Comparison of ENCODE assay signal across 12 mouse cellular contexts in the genomic region with DNA sequence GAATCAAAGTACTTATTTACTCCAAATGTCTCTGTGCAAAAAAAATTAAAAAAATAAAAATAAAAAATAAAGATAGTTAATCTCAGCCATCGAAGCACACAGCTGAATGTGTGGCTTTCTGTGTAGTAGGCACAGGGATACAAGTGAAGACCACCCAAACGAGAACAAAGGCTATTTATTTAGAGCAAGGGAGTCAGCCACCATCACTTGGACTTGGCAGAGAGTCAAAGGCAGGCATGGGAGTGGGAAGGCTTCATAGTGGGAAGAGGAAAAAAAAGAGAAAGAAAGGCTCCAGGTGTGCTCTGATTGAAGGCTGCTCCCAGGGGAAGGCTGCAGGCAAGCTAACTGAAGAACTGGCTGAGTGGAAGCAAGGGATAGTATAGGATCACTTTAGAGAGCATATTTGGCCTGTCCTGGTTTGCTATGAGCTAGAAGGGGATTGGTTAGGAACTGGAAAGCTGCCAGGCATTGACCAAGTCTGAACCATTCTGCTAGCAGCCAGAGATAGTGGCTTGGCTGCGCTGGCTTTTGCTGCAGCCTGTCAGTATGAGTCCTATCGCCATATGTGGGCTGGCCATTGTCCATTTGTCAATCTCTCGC. TPM values are rescaled to one million over a fixed set of nuclear protein-coding genes. Genes with fewer than 3 reads are reported as not detected.
A peak's percentile ranks its signal among the peaks of the same experiment; 100 is the strongest.
DNase-seq lines count a peak whose midpoint lies in the region; ATAC-seq and TF ChIP-seq lines count a peak whose summit lies in the region.
"Had no signal": no experiment of that assay in that cellular context is flagged by ENCODE, and none has a peak within 500 bp of the region (broad histone marks: within the 10 kb centered on the region; RNA-seq: fewer than 3 reads in every experiment).

No protein-coding gene starts in this region.

- peak; percentile 80 for DNase-seq in brain, embryonic 14.5 days (ENCODE audit: low read depth)
- DNase-seq in frontal cortex, postnatal 25 days (ENCODE audit: low spot score in 2 of 2): no peak
- DNase-seq: layer of hippocampus, postnatal 36 days; thymus, adult 2 months had no signal

- peaks cover 8% of the 10 kb centered on the region; the same call in 1 of the 2 replicates for H3K9me3 ChIP-seq in heart, embryonic 13.5 days
- H3K9me3 ChIP-seq in heart, embryonic 11.5 days (replicated peaks; ENCODE audit: control insufficient read depth, low read length): no peaks in the 10 kb centered on the region
- no peaks in the 10 kb centered on the region for H3K9me3 ChIP-seq in forebrain, embryonic 16.5 days (ENCODE audit: control insufficient read depth, low read length)
- H3K9me3 ChIP-seq in midbrain, embryonic 15.5 days: no peaks in the 10 kb centered on the region
- H3K9me3 ChIP-seq: embryonic facial prominence, embryonic 13.5 days had no signal

- TF ChIP-seq CTCF in brain, embryonic 14.5 days (IDR thresholded peaks at IDR 0.05; ENCODE audit: borderline replicate concordance, extremely low read depth, insufficient read depth, insufficient read length): no peak

- H3K4me3 ChIP-seq in heart, embryonic 13.5 days: no peak overlapping the region
- no peak overlapping the region for H3K4me3 ChIP-seq in heart, embryonic 11.5 days (ENCODE audit: low read depth, low read length)
- no peak overlapping the region for H3K4me3 ChIP-seq in forebrain, embryonic 16.5 days (replicated peaks; ENCODE audit: low read length)
- no peak overlapping the region for H3K4me3 ChIP-seq in midbrain, embryonic 15.5 days
- H3K4me3 ChIP-seq: embryonic facial prominence, embryonic 13.5 days had no signal

- ATAC-seq in heart, embryonic 13.5 days (ENCODE audit: extremely low read depth, insufficient number of reproducible peaks, low FRiP score, low TSS enrichment): no peak
- no peak for ATAC-seq in heart, embryonic 11.5 days (replicated peaks; ENCODE audit: insufficient number of reproducible peaks, low FRiP score, low TSS enrichment)
- peak; percentile 45; the same call in 1 of the 2 replicates for ATAC-seq in forebrain, embryonic 16.5 days
- 0 out of 2 replicates have a peak, but pooled peaks have one; percentile 42 for ATAC-seq in midbrain, embryonic 15.5 days (replicated peaks)
- ATAC-seq in megakaryocyte-erythroid progenitor cell, adult 5-6 weeks (replicated peaks; ENCODE audit: low FRiP score, low TSS enrichment, poor library complexity, severe bottlenecking): no peak
- ATAC-seq: lung, postnatal 0 days had no signal

- no peak overlapping the region for H3K9ac ChIP-seq in heart, embryonic 13.5 days
- no peak overlapping the region for H3K9ac ChIP-seq in heart, embryonic 11.5 days (ENCODE audit: low read depth, low read length)
- H3K9ac ChIP-seq in forebrain, embryonic 16.5 days (replicated peaks; ENCODE audit: low read depth, low read length): no peak overlapping the region
- no peak overlapping the region for H3K9ac ChIP-seq in midbrain, embryonic 15.5 days
- H3K9ac ChIP-seq: embryonic facial prominence, embryonic 13.5 days had no signal

- peaks cover 10% of the 10 kb centered on the region for H3K4me1 ChIP-seq in heart, embryonic 13.5 days
- H3K4me1 ChIP-seq in heart, embryonic 11.5 days (ENCODE audit: control insufficient read depth, insufficient read depth, low read length): peaks cover 3% of the 10 kb centered on the region; the same call in 1 of the 2 replicates
- peaks cover 13% of the 10 kb centered on the region for H3K4me1 ChIP-seq in forebrain, embryonic 16.5 days (replicated peaks; ENCODE audit: control insufficient read depth, insufficient read depth, low read length)
- H3K4me1 ChIP-seq in midbrain, embryonic 15.5 days: peaks cover 16% of the 10 kb centered on the region

- no peaks in the 10 kb centered on the region for H3K36me3 ChIP-seq in heart, embryonic 13.5 days
- no peaks in the 10 kb centered on the region for H3K36me3 ChIP-seq in heart, embryonic 11.5 days (ENCODE audit: control insufficient read depth, insufficient read depth, low read length)
- no peaks in the 10 kb centered on the region for H3K36me3 ChIP-seq in forebrain, embryonic 16.5 days (ENCODE audit: control insufficient read depth, insufficient read depth)
- no peaks in the 10 kb centered on the region for H3K36me3 ChIP-seq in midbrain, embryonic 15.5 days (replicated peaks)
- H3K36me3 ChIP-seq: embryonic facial prominence, embryonic 13.5 days had no signal

- WGBS in heart, embryonic 13.5 days: 25% methylated on average over 5 of the region's 5 CpGs
- 47% methylated on average over 5 of the region's 5 CpGs for WGBS in heart, embryonic 11.5 days (ENCODE audit: insufficient replicate concordance)
- WGBS in forebrain, embryonic 16.5 days: 15% methylated on average over 5 of the region's 5 CpGs
- WGBS in midbrain, embryonic 15.5 days: 28% methylated on average over 5 of the region's 5 CpGs

- TF ChIP-seq POLR2A in brain, embryonic 14.5 days (IDR thresholded peaks at IDR 0.05; ENCODE audit: borderline replicate concordance, extremely low read depth, insufficient read depth, insufficient read length, poor library complexity, severe bottlenecking): no peak

- H3K4me2 ChIP-seq in heart, embryonic 13.5 days: 0 out of 2 replicates have a peak overlapping the region, but pooled peaks have one; percentile 6
- H3K4me2 ChIP-seq in heart, embryonic 11.5 days: no peak overlapping the region; the same call in 1 of the 2 replicates
- no peak overlapping the region for H3K4me2 ChIP-seq in forebrain, embryonic 16.5 days (ENCODE audit: low read length)
- peak overlapping the region; percentile 6; the same call in 1 of the 2 replicates for H3K4me2 ChIP-seq in midbrain, embryonic 15.5 days
- H3K4me2 ChIP-seq: embryonic facial prominence, embryonic 13.5 days had no signal

- peaks cover 26% of the 10 kb centered on the region for H3K27me3 ChIP-seq in heart, embryonic 13.5 days (replicated peaks)
- peaks cover 17% of the 10 kb centered on the region for H3K27me3 ChIP-seq in heart, embryonic 11.5 days (ENCODE audit: control insufficient read depth, insufficient read depth, low read length)
- H3K27me3 ChIP-seq in forebrain, embryonic 16.5 days (replicated peaks; ENCODE audit: control insufficient read depth, insufficient read depth, low read length): 0 out of 2 replicates have a peak, but pooled peaks cover 3% of the 10 kb centered on the region
- no peaks in the 10 kb centered on the region for H3K27me3 ChIP-seq in midbrain, embryonic 15.5 days (replicated peaks)

- no peak overlapping the region for H3K27ac ChIP-seq in heart, embryonic 13.5 days (replicated peaks)
- H3K27ac ChIP-seq in heart, embryonic 11.5 days (ENCODE audit: low read depth, low read length): no peak overlapping the region
- H3K27ac ChIP-seq in forebrain, embryonic 16.5 days (ENCODE audit: low read length): no peak overlapping the region
- H3K27ac ChIP-seq in midbrain, embryonic 15.5 days: peak overlapping the region; percentile 69; the same call in 1 of the 2 replicates
- H3K27ac ChIP-seq: embryonic facial prominence, embryonic 13.5 days; kidney, postnatal 0 days had no signal

RNA-seq across cellular contexts. Expression of a gene that starts 5.9 kb away (rescaled TPM):
- polyA plus RNA-seq in heart, embryonic 13.5 days (2015; fragmentation: Nextera tagmentation; extraction: Ambion mirVana): 0.52 and 0.64 TPM in 2 replicates
- polyA plus RNA-seq in heart, embryonic 11.5 days (2014; fragmentation: Nextera tagmentation; extraction: Ambion mirVana): 0.36 and 0.42 TPM in 2 replicates
- 3.3 and 4.3 TPM in 2 replicates for polyA plus RNA-seq in brain, embryonic 14.5 days (2012; rRNA removed)
- 2.4 and 2.5 TPM in 2 replicates for polyA plus RNA-seq in forebrain, embryonic 16.5 days (2015; fragmentation: Nextera tagmentation; extraction: Ambion mirVana)
- 2.8 and 3.5 TPM in 2 replicates for polyA plus RNA-seq in midbrain, embryonic 15.5 days (2015; fragmentation: Nextera tagmentation; extraction: Ambion mirVana)
- total RNA-seq in megakaryocyte-erythroid progenitor cell, adult 5-6 weeks (2014; fragmentation: Nextera tagmentation): not detected in 2 replicates
- total RNA-seq in megakaryocyte-erythroid progenitor cell, adult 5-6 weeks (2017): not detected in 2 replicates

RNA-seq across cellular contexts. Expression of a gene that starts 6.1 kb away (rescaled TPM):
- polyA plus RNA-seq in heart, embryonic 13.5 days (2015; fragmentation: Nextera tagmentation; extraction: Ambion mirVana): 1.6 and 1.7 TPM in 2 replicates
- polyA plus RNA-seq in heart, embryonic 11.5 days (2014; fragmentation: Nextera tagmentation; extraction: Ambion mirVana): 1.9 and 2.4 TPM in 2 replicates
- 15.0 and 30.6 TPM in 2 replicates for polyA plus RNA-seq in brain, embryonic 14.5 days (2012; rRNA removed)
- polyA plus RNA-seq in forebrain, embryonic 16.5 days (2015; fragmentation: Nextera tagmentation; extraction: Ambion mirVana): 15.1 and 16.1 TPM in 2 replicates
- polyA plus RNA-seq in midbrain, embryonic 15.5 days (2015; fragmentation: Nextera tagmentation; extraction: Ambion mirVana): 15.9 and 17.3 TPM in 2 replicates
- not detected in 2 replicates for total RNA-seq in megakaryocyte-erythroid progenitor cell, adult 5-6 weeks (2014; fragmentation: Nextera tagmentation)
- not detected in 2 replicates for total RNA-seq in megakaryocyte-erythroid progenitor cell, adult 5-6 weeks (2017)

RNA-seq across cellular contexts. Expression of a gene that starts 40.9 kb away (rescaled TPM):
- 9.7 and 11.4 TPM in 2 replicates for polyA plus RNA-seq in heart, embryonic 13.5 days (2015; fragmentation: Nextera tagmentation; extraction: Ambion mirVana)
- 10.6 and 11.6 TPM in 2 replicates for polyA plus RNA-seq in heart, embryonic 11.5 days (2014; fragmentation: Nextera tagmentation; extraction: Ambion mirVana)
- 12.3 and 12.6 TPM in 2 replicates for polyA plus RNA-seq in brain, embryonic 14.5 days (2012; rRNA removed)
- 15.7 and 17.7 TPM in 2 replicates for polyA plus RNA-seq in forebrain, embryonic 16.5 days (2015; fragmentation: Nextera tagmentation; extraction: Ambion mirVana)
- 17.4 and 17.6 TPM in 2 replicates for polyA plus RNA-seq in midbrain, embryonic 15.5 days (2015; fragmentation: Nextera tagmentation; extraction: Ambion mirVana)
- total RNA-seq in megakaryocyte-erythroid progenitor cell, adult 5-6 weeks (2014; fragmentation: Nextera tagmentation): 18.9 and 20.2 TPM in 2 replicates
- total RNA-seq in megakaryocyte-erythroid progenitor cell, adult 5-6 weeks (2017): 25.5 and 27.2 TPM in 2 replicates

Comparison
In these comparisons a context has a peak if more than half of its experiments do, and no peak if none do; other contexts are left out.
1. H3K4me2 ChIP-seq: peak in heart, embryonic 13.5 days (single experiment) and midbrain, embryonic 15.5 days (single experiment); none in heart, embryonic 11.5 days (single experiment) and forebrain, embryonic 16.5 days (single experiment).
2. ATAC-seq: peak in forebrain, embryonic 16.5 days (single experiment) and midbrain, embryonic 15.5 days (single experiment); none in heart, embryonic 13.5 days (single experiment), heart, embryonic 11.5 days (single experiment) and megakaryocyte-erythroid progenitor cell, adult 5-6 weeks (single experiment).